Mouse (Mus musculus) intestine, embryonic 14.5 days (tissue): ENCODE results near the gene Aff3. TPM values are rescaled to one million over a fixed set of nuclear protein-coding genes. Genes with fewer than 3 reads are reported as not detected.
A peak's percentile ranks its signal among the peaks of the same experiment; 100 is the strongest.

Experiments
- ATAC-seq: fragments of 200-750 bp; cut with Nextera tagmentation; replicated peaks from 2 replicates; pipeline ENCODE4 v1.8.0; 2017; ENCODE audit warnings: low read depth, moderate number of reproducible peaks, moderate TSS enrichment, moderate library complexity; ENCODE audit not compliant: low FRiP score, low TSS enrichment
- DNase-seq: peaks from one replicate; pipeline ENCODE4 v3.0.0-alpha.2; 2018; ENCODE audit warnings: low spot score
- H3K27ac ChIP-seq: fragments of 300-500 bp; sonication (generic); 2 replicates; pipeline ENCODE4 v1.5.1; 2014; ENCODE audit warnings: low read depth, mild to moderate bottlenecking, control low read depth
- H3K27me3 ChIP-seq: fragments of 300-500 bp; sonication (generic); replicated peaks from 2 replicates; pipeline ENCODE4 v1.6.1; 2014; ENCODE audit warnings: low read length, control low read depth; ENCODE audit not compliant: control insufficient read depth, insufficient read depth
- H3K36me3 ChIP-seq: fragments of 300-500 bp; sonication (generic); 2 replicates; pipeline ENCODE4 v1.6.1; 2014; ENCODE audit warnings: low read length, control low read depth; ENCODE audit not compliant: control insufficient read depth, insufficient read depth
- H3K4me1 ChIP-seq: fragments of 300-500 bp; sonication (generic); replicated peaks from 2 replicates; pipeline ENCODE4 v1.6.1; 2014; ENCODE audit warnings: low read length, control low read depth, mixed read lengths; ENCODE audit not compliant: control insufficient read depth, insufficient read depth
- H3K4me2 ChIP-seq: fragments of 300-500 bp; sonication (generic); 2 replicates; pipeline ENCODE4 v1.6.1; 2014; ENCODE audit warnings: low read length
- H3K4me3 ChIP-seq: fragments of 300-500 bp; sonication (generic); 2 replicates; pipeline ENCODE4 v1.5.1; 2014; ENCODE audit warnings: low read depth, low read length, control low read depth, mixed read lengths
- H3K9ac ChIP-seq: fragments of 300-500 bp; sonication (generic); 2 replicates; pipeline ENCODE4 v1.6.1; 2014; ENCODE audit warnings: mild to moderate bottlenecking, low read length
- H3K9me3 ChIP-seq: fragments of 300-500 bp; sonication (generic); 2 replicates; pipeline ENCODE4 v1.6.1; 2016; ENCODE audit warnings: low read length, control low read depth; ENCODE audit not compliant: control insufficient read depth
- WGBS: fragments of 180-500 bp; shearing (Covaris S2); extraction: QIAGEN DNeasy Blood & Tissue Kit; methylation state at CpG from one replicate; pipeline ENCODE4 v1.1.7; 2014; 5-methylcytosine and 5-hydroxymethylcytosine counted together
- polyA plus RNA-seq: library from polyadenylated mRNA; unstranded; fragments of >200 nt; fragmentation: Nextera tagmentation; extraction: Ambion mirVana; gene quantifications from 2 replicates; pipeline ENCODE4 v1.2.1, GENCODE M21; 2014

The Aff3 gene
- polyA plus RNA-seq, 1 experiment from 2014 or later, result 8.6 TPM

DNA sequence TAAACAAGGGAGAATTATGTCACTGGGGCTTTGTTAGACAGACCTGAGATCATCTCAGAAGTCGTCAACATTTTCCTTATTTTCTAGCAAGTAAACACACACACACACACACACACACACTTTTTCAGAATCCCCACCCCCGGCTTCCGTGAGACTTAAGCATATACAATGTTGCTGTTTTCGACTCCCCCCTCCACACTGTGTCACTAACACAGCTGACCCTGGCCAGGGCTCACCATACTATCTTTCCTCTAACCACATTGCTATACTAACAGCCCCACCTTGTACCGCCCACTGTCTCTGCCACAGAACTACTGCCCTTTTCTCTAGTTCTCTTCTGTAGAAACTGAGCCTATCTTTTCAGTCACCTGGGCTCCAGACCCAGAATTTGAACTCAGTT, 136.1 kb downstream of the Aff3 start:
- ATAC-seq, result no peak

GRCm38 (mm10) chr1:38526568-38526967, 138.2 kb downstream of the Aff3 start:
- Histone ChIP-seq H3K4me3 (no peak overlapping the region), H3K4me2 (no peak overlapping the region), H3K36me3 (0 out of 2 replicates have a peak, but pooled peaks cover 4% of the 10 kb centered on the region), H3K9me3 (no peaks in the 10 kb centered on the region), H3K4me1 (no peaks in the 10 kb centered on the region; the same call in 1 of the 2 replicates), H3K27me3 (no peaks in the 10 kb centered on the region), H3K9ac (no peak overlapping the region), H3K27ac (no peak overlapping the region)
- DNase-seq, result no peak
- no peak for ATAC-seq
- WGBS, result 80% methylated on average over 5 of the region's 5 CpGs

More for the DNA sequence above, 136.1 kb downstream of the Aff3 start:
- 0 out of 2 replicates have a peak, but pooled peaks cover 4% of the 10 kb centered on the region for H3K36me3 ChIP-seq
- H3K4me1 ChIP-seq, result no peaks in the 10 kb centered on the region; the same call in 1 of the 2 replicates
- DNase-seq, result no peak
- no peak overlapping the region for H3K9ac ChIP-seq
- no peaks in the 10 kb centered on the region for H3K9me3 ChIP-seq
- no peaks in the 10 kb centered on the region for H3K27me3 ChIP-seq
- 75% methylated on average over 5 of the region's 5 CpGs for WGBS
- H3K4me2 ChIP-seq, result no peak overlapping the region
- H3K4me3 ChIP-seq, result no peak overlapping the region
- no peak overlapping the region for H3K27ac ChIP-seq

DNA sequence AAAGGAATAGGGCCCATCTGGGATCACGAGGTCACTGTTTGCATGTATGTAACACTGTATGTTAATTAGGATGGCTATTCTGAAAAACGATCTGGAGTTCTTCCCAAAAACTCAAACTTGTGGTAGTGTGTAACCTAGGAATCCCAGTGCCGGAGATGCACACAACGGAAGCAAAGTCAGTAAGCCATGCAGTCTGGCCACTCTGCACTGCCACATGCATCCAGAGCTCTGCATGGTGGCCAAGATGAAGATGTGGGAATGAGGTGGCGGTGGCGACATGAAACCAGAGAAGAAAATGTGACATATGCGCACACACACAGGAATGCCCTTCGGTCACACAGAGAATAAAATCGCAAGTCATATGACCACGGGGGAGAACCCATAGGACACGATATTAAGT, 143.1 kb downstream of the Aff3 start:
- Histone ChIP-seq H3K36me3 (0 out of 2 replicates have a peak, but pooled peaks cover 4% of the 10 kb centered on the region), H3K27ac (no peak overlapping the region), H3K4me2 (no peak overlapping the region), H3K4me3 (no peak overlapping the region), H3K27me3 (no peaks in the 10 kb centered on the region), H3K9me3 (no peaks in the 10 kb centered on the region), H3K9ac (no peak overlapping the region), H3K4me1 (no peaks in the 10 kb centered on the region)
- no peak for ATAC-seq
- WGBS, result 94% methylated on average over 11 of the region's 11 CpGs
- no peak for DNase-seq

DNA sequence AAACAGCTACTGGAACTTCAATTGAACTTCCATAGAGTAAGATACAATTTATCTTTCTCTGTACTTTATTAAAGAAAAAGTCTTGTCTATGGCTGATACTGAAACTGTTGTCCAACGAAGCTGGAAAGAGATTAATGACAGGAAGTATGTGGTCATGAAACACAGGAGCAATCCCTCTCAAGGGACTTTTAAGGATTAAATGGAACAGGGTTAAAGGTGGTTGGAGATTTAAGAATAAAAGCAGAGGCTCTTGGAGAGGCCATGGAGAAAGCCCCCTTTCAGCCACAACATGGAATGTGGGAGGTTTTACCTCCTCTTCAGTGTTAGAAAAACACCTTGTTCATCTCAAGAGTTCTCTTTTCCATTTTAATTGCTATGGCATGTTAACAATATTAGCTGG, 148.5 kb downstream of the Aff3 start:
- 16% methylated on average over 1 of the region's 1 CpGs for WGBS

GRCm38 (mm10) chr1:38514634-38515011, 150.1 kb downstream of the Aff3 start:
- H3K4me2 ChIP-seq, result no peak overlapping the region
- no peak overlapping the region for H3K27ac ChIP-seq
- WGBS, result 72% methylated on average over 4 of the region's 4 CpGs
- peaks cover 21% of the 10 kb centered on the region; the same call in 1 of the 2 replicates for H3K4me1 ChIP-seq
- H3K9me3 ChIP-seq, result no peaks in the 10 kb centered on the region
- ATAC-seq (no peak), DNase-seq (no peak)
- no peaks in the 10 kb centered on the region for H3K27me3 ChIP-seq
- no peak overlapping the region for H3K4me3 ChIP-seq
- no peak overlapping the region for H3K9ac ChIP-seq
- no peaks in the 10 kb centered on the region for H3K36me3 ChIP-seq

More for the DNA sequence above, 148.5 kb downstream of the Aff3 start:
- H3K9me3 ChIP-seq, result no peaks in the 10 kb centered on the region
- H3K9ac ChIP-seq, result no peak overlapping the region
- no peaks in the 10 kb centered on the region for H3K36me3 ChIP-seq
- DNase-seq (no peak), ATAC-seq (no peak)
- H3K27me3 ChIP-seq, result no peaks in the 10 kb centered on the region
- H3K4me3 ChIP-seq, result no peak overlapping the region
- H3K27ac ChIP-seq, result no peak overlapping the region
- no peak overlapping the region for H3K4me2 ChIP-seq
- H3K4me1 ChIP-seq, result peaks cover 16% of the 10 kb centered on the region; the same call in 1 of the 2 replicates

DNA sequence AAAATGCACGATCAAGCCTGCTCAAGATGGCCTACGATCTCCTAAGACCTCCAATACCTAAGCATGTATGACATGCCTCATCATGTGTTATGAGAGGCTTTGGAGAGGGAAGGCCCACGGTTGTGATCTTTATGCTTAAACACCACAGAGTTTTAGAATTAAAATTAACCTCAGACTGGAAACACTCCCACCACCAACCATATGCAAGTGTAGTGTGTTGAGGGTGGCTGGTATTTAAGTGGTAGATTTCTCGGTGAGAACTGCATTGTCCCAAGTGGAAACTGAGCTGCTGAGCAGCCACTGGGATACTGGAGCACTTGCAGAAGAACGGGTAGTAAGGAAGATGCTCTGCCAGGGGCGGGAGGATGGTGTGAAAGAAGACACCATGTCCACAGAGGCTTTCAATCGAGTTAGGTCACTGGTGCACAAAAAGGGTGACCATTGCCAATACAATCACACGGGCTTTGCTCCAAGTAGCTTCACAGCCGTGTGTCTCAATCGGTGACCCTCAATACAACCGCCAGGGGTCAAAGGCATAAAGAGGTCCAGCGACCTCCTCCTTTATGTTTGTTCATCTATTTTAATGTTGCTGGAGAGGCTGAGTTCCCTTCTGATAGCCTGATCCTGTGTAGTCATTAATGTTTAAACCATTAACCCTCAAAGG, 150.7 kb downstream of the Aff3 start:
- H3K9me3 ChIP-seq, result no peaks in the 10 kb centered on the region
- WGBS, result 88% methylated on average over 12 of the region's 12 CpGs
- H3K27me3 ChIP-seq, result no peaks in the 10 kb centered on the region
- H3K27ac ChIP-seq, result no peak overlapping the region
- no peak overlapping the region for H3K4me3 ChIP-seq
- DNase-seq (no peak), ATAC-seq (no peak)
- H3K36me3 ChIP-seq, result no peaks in the 10 kb centered on the region
- no peak overlapping the region for H3K4me2 ChIP-seq
- no peak overlapping the region for H3K9ac ChIP-seq
- H3K4me1 ChIP-seq, result peaks cover 21% of the 10 kb centered on the region; the same call in 1 of the 2 replicates

GRCm38 (mm10) chr1:38512258-38513081, 152.3 kb downstream of the Aff3 start:
- Histone ChIP-seq H3K9ac (no peak overlapping the region), H3K27me3 (no peaks in the 10 kb centered on the region), H3K4me2 (peak overlapping the region; percentile 14), H3K36me3 (no peaks in the 10 kb centered on the region), H3K9me3 (no peaks in the 10 kb centered on the region), H3K27ac (peak overlapping the region; percentile 33; the same call in 1 of the 2 replicates), H3K4me3 (no peak overlapping the region), H3K4me1 (peaks cover 21% of the 10 kb centered on the region; the same call in 1 of the 2 replicates)
- ATAC-seq, result no peak
- 35% methylated on average over 15 of the region's 15 CpGs for WGBS
- no peak for DNase-seq

- H3K27ac ChIP-seq, result no peak overlapping the region
- no peak for ATAC-seq
Observed at GRCm38 (mm10) chr1:38511076-38511475, 153.7 kb downstream of the Aff3 start.

More at GRCm38 (mm10) chr1:38511076-38511475, 153.7 kb downstream of the Aff3 start:
- 51% methylated on average over 5 of the region's 5 CpGs for WGBS
- Histone ChIP-seq H3K36me3 (no peaks in the 10 kb centered on the region), H3K9me3 (no peaks in the 10 kb centered on the region), H3K4me2 (no peak overlapping the region), H3K27me3 (no peaks in the 10 kb centered on the region), H3K4me1 (peaks cover 21% of the 10 kb centered on the region; the same call in 1 of the 2 replicates), H3K4me3 (no peak overlapping the region), H3K9ac (no peak overlapping the region)
- DNase-seq, result no peak
